Mouse (Mus musculus) adrenal gland, adult 18-20 months (tissue): ENCODE measurements around the gene 4933409G03Rik. TPM values are rescaled to one million over a fixed set of nuclear protein-coding genes. Genes with fewer than 3 reads are reported as not detected.
"Not testable (repeated sequence)": the region's sequence is repeated elsewhere in the genome, so short reads cannot be mapped to it uniquely, and the experiment has no call there.

Experiments used
- DNase-seq, 2 experiments: peaks; one replicate each; pipeline ENCODE4 v3.0.0; 2021 to 2022; ENCODE audit warnings: low spot score in 2 of 2
- long read RNA-seq, 2 experiments: library from polyadenylated mRNA; stranded (forward); transcript quantifications; one replicate each; pipeline ENCODE4 v2.0.0; 2021
- total RNA-seq, 2 experiments: library from RNA; stranded (reverse); gene quantifications; 1 replicate in 1 of 2; 2 replicates in 1 of 2; pipeline ENCODE4 v1.2.3; 2021

4933409G03Rik gene
- not detected for total RNA-seq
- long read RNA-seq, experiment 1: 0 reads
- long read RNA-seq, experiment 2: 0 reads

DNA sequence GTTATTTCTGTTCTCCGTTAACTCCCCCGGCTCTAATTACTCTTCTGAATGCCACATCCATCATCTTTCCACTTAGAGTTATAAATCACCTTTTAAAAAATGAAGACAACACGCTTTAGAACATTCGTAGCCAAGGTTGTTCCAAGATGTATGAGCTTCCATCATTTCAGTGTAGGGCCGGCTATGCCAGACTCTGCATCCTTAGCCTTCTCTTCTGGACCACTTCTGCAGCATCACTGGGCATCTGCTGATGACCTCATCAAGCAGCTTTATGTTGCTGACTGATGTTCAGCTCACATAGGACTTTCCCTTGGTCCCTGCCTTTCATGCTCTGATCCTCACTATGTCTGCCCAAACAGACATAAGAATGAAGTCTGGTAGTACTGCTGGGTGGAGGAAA is at the start of gene 4933409G03Rik:
TSS of gene 4933409G03Rik (plus strand) at position 301 of the 400 bp plus-strand sequence.
- DNase-seq: no peak

DNA sequence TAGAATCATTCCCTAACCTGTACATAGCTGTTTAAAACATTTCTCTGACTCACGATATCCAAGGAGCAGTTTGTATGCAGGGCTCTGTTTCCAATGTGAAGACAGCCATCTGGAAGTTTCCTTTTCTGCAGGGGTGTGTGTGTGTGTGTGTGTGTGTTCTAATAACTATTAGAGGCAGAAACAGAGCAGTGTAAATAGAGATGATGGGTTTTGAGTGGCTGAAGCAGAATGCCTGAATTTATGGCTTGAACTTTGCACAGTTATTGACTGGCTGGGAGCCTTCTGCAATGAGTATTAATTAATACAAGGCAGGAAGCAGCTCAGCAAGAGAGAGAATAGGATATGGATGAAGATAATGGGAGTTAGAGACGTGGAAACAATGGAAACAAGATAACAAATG is 38.0 kb upstream of the 4933409G03Rik start:
- no peak for DNase-seq

DNA sequence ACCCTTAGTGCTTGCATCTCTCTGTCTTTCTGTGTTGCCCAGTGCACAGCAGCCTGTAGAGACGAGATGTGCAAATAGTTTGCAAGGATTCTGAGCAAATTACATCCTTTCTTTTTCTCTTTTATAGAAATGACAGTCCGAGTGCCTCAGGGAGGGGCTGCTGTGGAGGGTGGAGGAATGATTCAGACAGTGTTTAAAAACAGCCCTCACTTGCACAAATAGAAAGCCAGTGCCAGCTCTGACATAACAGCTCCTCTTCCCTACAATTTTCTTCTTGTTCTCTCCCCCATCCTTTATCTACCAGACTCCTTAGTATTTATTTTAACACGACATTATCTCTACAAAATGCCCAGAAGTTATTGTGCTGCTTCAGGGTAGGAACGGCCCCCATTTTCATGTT is 21.4 kb upstream of the 4933409G03Rik start:
- no peak for DNase-seq

DNA sequence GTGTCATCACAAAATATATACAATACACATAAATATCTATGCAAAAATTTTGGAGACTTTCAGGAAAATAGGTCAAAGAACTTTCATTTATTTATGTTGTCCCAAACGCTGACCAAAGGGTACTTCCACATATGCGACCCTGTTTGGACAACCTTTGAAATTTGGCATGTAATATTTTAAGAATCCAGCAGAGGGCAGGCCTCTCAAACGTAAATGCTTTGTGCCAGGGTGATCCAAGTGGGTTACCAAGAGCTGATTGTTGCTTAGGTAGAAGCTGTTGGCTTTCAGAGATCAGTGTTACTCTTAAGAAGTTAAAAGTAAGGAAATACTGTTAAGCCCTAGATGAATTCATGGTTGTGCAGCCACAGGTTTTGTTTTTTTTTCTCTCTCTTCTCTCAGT is 18.9 kb upstream of the 4933409G03Rik start:
- no peak for DNase-seq

DNA sequence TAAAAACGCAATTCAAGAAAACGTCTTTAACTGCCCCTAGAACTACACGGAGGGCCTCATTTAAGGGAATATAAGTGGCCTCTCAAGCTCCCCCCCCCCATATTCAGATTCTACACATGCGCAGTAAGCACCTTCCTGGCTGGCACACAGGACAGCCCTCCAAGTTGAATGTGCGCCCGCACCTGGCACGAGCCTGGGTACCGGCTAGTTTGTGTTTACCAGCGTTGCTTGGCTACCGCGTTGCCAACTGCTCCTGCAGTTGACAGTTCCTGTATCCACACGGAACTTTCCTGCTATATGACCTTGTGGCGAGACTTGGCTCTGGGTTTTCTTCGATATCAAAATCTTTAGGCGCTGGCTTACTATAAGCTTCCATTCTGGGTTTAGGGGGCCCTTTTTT is 13.9 kb upstream of the 4933409G03Rik start:
- no peak for DNase-seq

DNA sequence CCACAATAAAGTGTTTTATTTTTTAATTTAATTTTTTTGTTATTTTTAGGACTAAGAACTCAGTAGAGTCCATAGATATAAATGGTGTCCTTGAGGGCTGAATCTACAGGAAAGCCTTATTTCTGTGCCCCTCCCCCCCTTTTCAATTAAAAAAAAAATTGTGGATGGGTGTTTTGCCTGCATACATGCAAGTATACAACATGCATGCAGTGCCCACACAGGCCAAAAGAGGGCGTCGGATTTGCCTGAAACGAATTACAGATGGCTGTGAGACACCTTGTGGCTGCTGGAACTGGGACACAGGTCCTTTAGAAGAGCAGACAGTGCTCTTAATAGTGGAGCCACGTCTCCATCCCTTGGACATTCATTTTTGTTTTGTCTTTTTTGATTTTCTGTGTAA is 9.9 kb upstream of the 4933409G03Rik start:
- peak; percentile 15 to 27 for DNase-seq

DNA sequence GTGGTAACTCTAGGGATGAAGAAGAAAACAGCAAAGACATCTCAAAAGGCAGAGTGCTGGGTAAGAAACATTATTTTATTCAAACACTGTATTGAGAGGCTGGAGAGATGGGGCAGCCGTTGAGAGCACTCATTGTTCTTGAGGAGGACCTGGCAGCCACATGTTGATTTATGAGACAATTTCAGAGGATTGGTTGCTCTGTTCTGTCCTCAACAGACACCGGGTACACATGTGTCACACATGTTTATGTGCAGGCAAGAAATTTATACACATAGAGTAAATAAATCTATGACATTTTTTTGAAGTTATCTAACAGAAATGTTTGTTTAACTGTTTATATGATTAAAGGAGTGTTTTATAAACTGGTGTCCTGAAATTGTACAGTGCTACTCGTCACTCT is 10.6 kb downstream of the 4933409G03Rik start:
- no peak for DNase-seq

DNA sequence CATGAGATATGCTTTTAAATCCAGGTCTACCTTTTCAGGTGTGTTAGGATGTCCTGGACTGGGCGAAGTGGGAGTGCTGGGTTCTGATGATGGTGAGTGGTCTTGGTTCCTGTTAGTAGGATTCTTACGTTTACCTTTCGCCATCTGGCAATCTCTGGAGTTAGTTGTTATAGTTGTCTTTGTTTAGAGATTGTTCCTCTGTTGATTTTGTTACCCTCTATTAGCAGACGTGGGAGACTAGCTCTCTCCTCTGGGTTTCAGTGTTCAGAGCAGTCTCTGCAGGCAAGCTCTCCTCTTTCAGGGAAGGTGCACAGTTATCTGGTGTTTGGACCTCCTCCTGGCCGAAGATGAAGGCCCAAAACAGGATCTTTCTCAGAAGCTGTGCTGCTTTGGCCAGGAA is 74.0 kb downstream of the 4933409G03Rik start, which contains the start of gene 4932414N04Rik:
TSS of gene 4932414N04Rik (plus strand) at position 301 of the 400 bp plus-strand sequence.
- DNase-seq: not testable (repeated sequence)

Other genes with a start within 250 kb of the 4933409G03Rik start
- gene Stk39, start 110.1 kb upstream of the 4933409G03Rik start, total RNA-seq: 10 to 100 TPM; 48.1 to 55.6 TPM
- gene 4932414N04Rik, start 74.1 kb downstream of the 4933409G03Rik start, total RNA-seq: not detected